Mouse (Mus musculus) lung, embryonic 15.5 days (tissue): ENCODE results near the gene BC005561. TPM values are rescaled to one million over a fixed set of nuclear protein-coding genes. Genes with fewer than 3 reads are reported as not detected.
"Not testable (repeated sequence)": the region's sequence is repeated elsewhere in the genome, so short reads cannot be mapped to it uniquely, and the experiment has no call there.

Experiments used
- ATAC-seq: fragments of 200-750 bp; cut with Nextera tagmentation; 2 replicates; pipeline ENCODE4 v1.8.0; 2017; ENCODE audit warnings: moderate number of reproducible peaks, borderline replicate concordance; ENCODE audit not compliant: low FRiP score, low TSS enrichment; ENCODE audit errors: extremely low read depth
- H3K27ac ChIP-seq: fragments of 300-500 bp; sonication (generic); 2 replicates; pipeline ENCODE4 v1.5.1; 2015; ENCODE audit warnings: moderate library complexity, mild to moderate bottlenecking, inconsistent platforms
- H3K27me3 ChIP-seq: fragments of 300-500 bp; sonication (generic); 2 replicates; pipeline ENCODE4 v1.6.1; 2015; ENCODE audit warnings: inconsistent platforms
- H3K36me3 ChIP-seq: fragments of 300-500 bp; sonication (generic); 2 replicates; pipeline ENCODE4 v1.6.1; 2015; ENCODE audit warnings: inconsistent platforms
- H3K4me1 ChIP-seq: fragments of 300-500 bp; sonication (generic); 2 replicates; pipeline ENCODE4 v1.6.1; 2015; ENCODE audit warnings: inconsistent platforms
- H3K4me2 ChIP-seq: fragments of 300-500 bp; sonication (generic); 2 replicates; pipeline ENCODE4 v1.6.1; 2015; ENCODE audit warnings: inconsistent platforms, mild to moderate bottlenecking, moderate library complexity
- H3K4me3 ChIP-seq: fragments of 300-500 bp; sonication (generic); 2 replicates; pipeline ENCODE4 v1.5.1; 2015; ENCODE audit warnings: mild to moderate bottlenecking, inconsistent platforms
- H3K9ac ChIP-seq: fragments of 300-500 bp; sonication (generic); 2 replicates; pipeline ENCODE4 v1.6.1; 2015; ENCODE audit warnings: inconsistent platforms
- H3K9me3 ChIP-seq: fragments of 300-500 bp; sonication (generic); 2 replicates; pipeline ENCODE4 v1.6.1; 2016; ENCODE audit warnings: inconsistent platforms
- WGBS: fragments of 180-500 bp; shearing (Covaris S2); methylation state at CpG from one replicate; pipeline ENCODE4 v1.1.7; 2015; 5-methylcytosine and 5-hydroxymethylcytosine counted together
- polyA plus RNA-seq: library from polyadenylated mRNA; unstranded; fragments of >200 nt; fragmentation: Nextera tagmentation; extraction: Ambion mirVana; gene quantifications from 2 replicates; pipeline ENCODE4 v1.2.1, GENCODE M21; 2015

BC005561 gene
- polyA plus RNA-seq, 1 experiment from 2014 or later = 12.1 TPM

DNA sequence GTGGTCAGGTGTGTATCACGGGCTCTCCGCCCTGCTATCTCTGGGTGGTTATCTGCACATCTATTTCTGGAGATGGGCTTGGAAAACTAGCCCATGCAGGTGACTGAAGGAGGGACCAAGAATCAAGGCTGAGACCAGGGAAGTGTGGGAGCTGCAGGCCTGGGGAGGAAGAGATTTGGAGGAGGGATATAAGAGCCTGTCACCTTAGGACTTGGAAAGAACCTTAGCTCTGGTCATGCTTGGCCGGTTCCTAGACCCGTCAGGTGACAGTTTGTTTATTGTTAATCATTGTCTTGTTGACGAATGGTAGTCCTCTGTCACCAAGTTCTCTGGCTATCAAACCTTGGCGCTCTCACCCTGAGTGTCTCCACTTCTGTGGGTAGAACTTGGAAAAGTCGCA, 27.8 kb upstream of the BC005561 start:
- Histone ChIP-seq H3K4me1 (no peaks in the 10 kb centered on the region), H3K9me3 (no peaks in the 10 kb centered on the region), H3K4me3 (no peak overlapping the region), H3K36me3 (peaks cover 66% of the 10 kb centered on the region), H3K27ac (no peak overlapping the region), H3K4me2 (no peak overlapping the region), H3K27me3 (no peaks in the 10 kb centered on the region), H3K9ac (no peak overlapping the region)
- 64% methylated on average over 7 of the region's 7 CpGs for WGBS
- no peak for ATAC-seq

DNA sequence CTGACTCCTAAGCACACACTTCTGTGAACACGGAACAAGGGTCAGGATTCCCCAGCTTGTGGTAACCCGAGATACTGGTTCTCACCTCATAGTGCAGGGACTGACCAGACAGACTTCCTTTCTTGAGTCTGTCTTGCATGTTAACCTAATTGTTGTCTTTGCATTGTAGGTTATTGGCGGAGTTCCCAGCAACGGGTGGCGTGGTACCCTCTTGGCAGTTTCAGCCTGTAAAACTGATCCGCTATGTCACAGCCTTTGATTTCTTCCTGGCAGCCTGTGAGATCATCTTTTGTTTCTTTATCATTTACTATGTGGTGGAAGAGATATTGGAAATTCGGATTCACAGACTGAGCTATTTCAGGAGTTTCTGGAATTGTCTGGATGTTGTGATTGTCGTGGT, 25.3 kb upstream of the BC005561 start:
- Histone ChIP-seq H3K4me1 (no peaks in the 10 kb centered on the region), H3K27ac (no peak overlapping the region), H3K4me2 (no peak overlapping the region), H3K27me3 (no peaks in the 10 kb centered on the region), H3K4me3 (no peak overlapping the region), H3K36me3 (peaks cover 71% of the 10 kb centered on the region), H3K9me3 (no peaks in the 10 kb centered on the region), H3K9ac (no peak overlapping the region)
- 80% methylated on average over 8 of the region's 8 CpGs for WGBS
- no peak for ATAC-seq

DNA sequence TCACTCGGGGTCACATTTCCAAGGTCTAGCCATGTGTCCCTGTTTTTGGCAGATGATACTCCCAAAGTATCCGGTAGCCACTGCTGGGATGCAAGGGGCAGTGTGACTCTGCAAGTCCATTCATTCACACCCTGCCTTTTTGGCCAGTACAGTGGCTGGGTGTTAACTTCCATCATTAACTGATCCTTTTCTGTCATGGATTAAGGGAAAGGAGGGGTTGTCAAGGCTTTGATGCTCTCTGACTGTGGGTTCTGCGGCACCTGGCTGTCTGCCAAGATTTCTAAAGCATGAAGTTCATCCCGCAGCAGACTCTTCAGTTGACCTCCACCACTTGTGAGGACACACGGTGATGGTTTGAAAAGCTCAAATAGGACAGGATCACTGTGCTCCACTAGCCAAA, 16.6 kb upstream of the BC005561 start:
- H3K4me1 ChIP-seq = no peaks in the 10 kb centered on the region
- no peaks in the 10 kb centered on the region for H3K27me3 ChIP-seq
- 37% methylated on average over 5 of the region's 5 CpGs for WGBS
- no peak for ATAC-seq
- peaks cover 83% of the 10 kb centered on the region for H3K36me3 ChIP-seq
- no peaks in the 10 kb centered on the region for H3K9me3 ChIP-seq
- no peak overlapping the region for H3K4me3 ChIP-seq
- H3K9ac ChIP-seq = no peak overlapping the region
- no peak overlapping the region for H3K27ac ChIP-seq
- no peak overlapping the region for H3K4me2 ChIP-seq

DNA sequence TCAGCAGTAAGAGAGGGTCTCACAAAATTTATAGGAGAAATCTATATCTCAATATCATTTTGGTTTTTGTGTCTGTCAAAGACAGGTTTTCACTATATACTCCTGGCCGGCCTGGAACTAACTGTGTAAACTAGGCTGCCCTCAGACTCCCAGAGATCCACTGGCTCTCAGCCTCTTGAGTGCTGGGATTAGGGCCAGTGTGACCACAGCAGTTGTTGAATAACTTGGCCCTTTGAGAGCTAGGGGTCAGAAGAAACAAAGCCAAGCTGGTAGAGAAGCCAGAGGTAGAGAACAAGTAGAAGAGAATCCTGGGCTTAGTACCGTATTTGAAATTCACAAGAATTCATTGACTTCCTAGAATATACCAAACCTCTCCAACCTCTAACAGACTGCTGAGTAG, 3.3 kb upstream of the BC005561 start:
- Histone ChIP-seq H3K4me2 (no peak overlapping the region), H3K9ac (no peak overlapping the region), H3K4me3 (no peak overlapping the region), H3K4me1 (peaks cover 11% of the 10 kb centered on the region), H3K27ac (no peak overlapping the region), H3K36me3 (peaks cover 34% of the 10 kb centered on the region), H3K27me3 (no peaks in the 10 kb centered on the region), H3K9me3 (no peaks in the 10 kb centered on the region)
- ATAC-seq = no peak
- WGBS = 83% methylated on average over 2 of the region's 2 CpGs

DNA sequence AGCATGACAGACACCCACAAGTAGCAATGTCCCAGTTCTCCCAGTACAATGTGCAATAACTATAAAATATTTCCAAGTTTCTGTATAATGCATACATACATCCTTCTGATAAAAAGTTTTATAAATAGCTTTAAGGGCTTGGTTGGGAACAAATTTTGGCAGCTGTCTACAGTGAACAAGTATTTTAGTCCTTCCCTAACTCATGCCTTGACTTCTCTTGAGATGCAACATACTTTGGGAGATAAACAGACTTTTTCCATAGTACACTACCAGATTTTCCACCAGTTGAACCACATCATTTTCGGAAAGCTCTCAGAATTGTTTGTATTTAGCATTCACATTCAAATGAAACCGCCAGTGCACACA, 340 bp upstream of the BC005561 start:
- no peaks in the 10 kb centered on the region for H3K27me3 ChIP-seq
- peaks cover 15% of the 10 kb centered on the region for H3K36me3 ChIP-seq
- peaks cover 16% of the 10 kb centered on the region for H3K4me1 ChIP-seq
- ATAC-seq = peak; percentile 32; the same call in 1 of the 2 replicates
- H3K4me3 ChIP-seq = peak overlapping the region; percentile 96
- H3K27ac ChIP-seq = peak overlapping the region; percentile 29; the same call in 1 of the 2 replicates
- WGBS = 0% methylated on average over 2 of the region's 2 CpGs
- H3K9ac ChIP-seq = peak overlapping the region; percentile 29
- peak overlapping the region; percentile 71 for H3K4me2 ChIP-seq
- H3K9me3 ChIP-seq = no peaks in the 10 kb centered on the region

DNA sequence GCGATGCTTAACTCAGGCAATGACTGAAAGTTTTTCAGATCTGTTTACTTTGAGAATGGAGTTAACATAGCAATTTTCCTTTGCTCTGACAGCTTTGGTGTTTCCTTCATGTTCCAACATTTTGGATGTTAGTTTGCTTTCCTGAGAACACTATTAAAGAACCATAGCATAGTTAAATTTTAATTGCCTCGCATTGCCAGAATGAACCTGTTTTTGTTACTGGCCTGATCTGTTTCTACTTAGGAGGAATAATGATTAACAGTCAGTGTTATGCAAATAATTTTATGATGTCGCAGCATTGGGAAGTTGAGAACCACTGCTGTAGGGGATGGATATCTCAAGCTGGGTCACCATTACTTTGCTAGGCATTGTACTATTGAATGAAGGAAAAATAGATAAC, 3.1 kb downstream of the BC005561 start:
- H3K27me3 ChIP-seq = no peaks in the 10 kb centered on the region
- H3K9me3 ChIP-seq = no peaks in the 10 kb centered on the region
- peaks cover 16% of the 10 kb centered on the region for H3K4me1 ChIP-seq
- H3K4me2 ChIP-seq = no peak overlapping the region
- H3K36me3 ChIP-seq = peaks cover 17% of the 10 kb centered on the region; the same call in 1 of the 2 replicates
- H3K27ac ChIP-seq = no peak overlapping the region
- no peak overlapping the region for H3K9ac ChIP-seq
- 95% methylated on average over 3 of the region's 3 CpGs for WGBS
- H3K4me3 ChIP-seq = no peak overlapping the region
- ATAC-seq = no peak

DNA sequence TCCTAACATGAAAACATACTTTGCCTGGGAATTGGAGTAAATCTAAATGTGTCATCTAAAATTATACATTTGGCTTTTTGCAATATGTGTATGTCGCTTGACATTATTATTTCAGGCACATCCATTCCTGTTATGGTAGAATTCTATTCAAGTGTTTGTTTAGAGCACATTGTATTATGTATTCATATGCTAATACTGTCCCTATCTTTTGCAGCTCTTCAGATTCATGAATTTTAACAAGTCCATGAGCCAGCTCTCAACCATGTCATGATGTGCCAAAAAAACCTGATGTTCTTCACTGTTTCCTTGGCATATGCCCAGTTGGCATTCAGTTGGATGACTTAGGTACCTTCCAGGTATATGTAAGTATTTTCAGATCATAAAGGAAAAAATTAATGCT, 30.5 kb downstream of the BC005561 start:
- no peak overlapping the region for H3K4me3 ChIP-seq
- H3K9me3 ChIP-seq = no peaks in the 10 kb centered on the region
- H3K4me1 ChIP-seq = no peaks in the 10 kb centered on the region
- peaks cover 55% of the 10 kb centered on the region for H3K36me3 ChIP-seq
- no peak overlapping the region for H3K4me2 ChIP-seq
- ATAC-seq = no peak
- H3K27me3 ChIP-seq = no peaks in the 10 kb centered on the region
- 93% methylated on average over 1 of the region's 1 CpGs for WGBS
- H3K9ac ChIP-seq = no peak overlapping the region
- H3K27ac ChIP-seq = no peak overlapping the region

DNA sequence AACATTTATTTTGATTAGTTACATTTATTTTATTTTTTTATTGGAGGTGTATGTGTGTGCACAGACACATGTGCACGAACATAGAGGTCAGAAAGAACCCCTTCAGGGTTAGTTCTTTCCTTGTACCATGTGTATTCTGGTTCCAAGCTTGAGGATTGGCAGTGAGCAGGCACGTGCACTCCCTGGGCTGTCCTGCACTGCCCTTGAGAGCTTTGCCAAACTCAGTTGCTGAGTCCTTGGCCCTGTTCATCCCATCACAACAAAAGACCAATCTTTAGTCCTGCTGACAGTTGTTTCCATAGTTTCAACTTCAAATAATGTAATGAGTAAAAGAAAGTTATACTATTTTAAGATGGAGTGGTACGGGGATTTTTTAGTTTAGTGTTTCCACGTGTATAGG, 31.2 kb downstream of the BC005561 start:
- Histone ChIP-seq H3K36me3 (peaks cover 56% of the 10 kb centered on the region), H3K9ac (no peak overlapping the region), H3K4me3 (no peak overlapping the region), H3K4me1 (no peaks in the 10 kb centered on the region), H3K9me3 (no peaks in the 10 kb centered on the region), H3K4me2 (no peak overlapping the region), H3K27me3 (no peaks in the 10 kb centered on the region), H3K27ac (no peak overlapping the region)
- no peak for ATAC-seq
- 92% methylated on average over 4 of the region's 4 CpGs for WGBS

DNA sequence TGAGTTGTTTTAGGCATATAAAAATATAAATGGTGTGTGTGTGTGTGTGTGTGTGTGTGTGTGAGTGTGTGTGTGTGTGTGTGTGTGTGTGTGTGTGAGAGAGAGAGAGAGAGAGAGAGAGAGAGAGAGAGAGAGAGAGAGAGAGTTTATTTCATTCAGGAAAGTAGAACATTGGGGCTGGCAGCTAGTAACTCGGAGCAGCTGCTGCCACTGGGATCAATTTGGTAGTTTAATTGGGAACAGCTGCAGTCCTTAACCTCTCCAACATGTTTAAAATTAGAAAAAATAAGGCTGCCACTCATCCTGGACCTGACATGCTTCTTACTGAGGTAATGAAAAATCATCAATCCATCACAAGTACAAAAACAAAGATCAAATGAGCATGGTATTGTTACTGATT, 59.9 kb downstream of the BC005561 start:
- H3K4me2 ChIP-seq, ATAC-seq, H3K36me3 ChIP-seq, H3K27ac ChIP-seq, H3K9me3 ChIP-seq, H3K27me3 ChIP-seq, H3K9ac ChIP-seq, H3K4me1 ChIP-seq, H3K4me3 ChIP-seq: not testable (repeated sequence)
- WGBS = 50% methylated on average over 1 of the region's 1 CpGs

DNA sequence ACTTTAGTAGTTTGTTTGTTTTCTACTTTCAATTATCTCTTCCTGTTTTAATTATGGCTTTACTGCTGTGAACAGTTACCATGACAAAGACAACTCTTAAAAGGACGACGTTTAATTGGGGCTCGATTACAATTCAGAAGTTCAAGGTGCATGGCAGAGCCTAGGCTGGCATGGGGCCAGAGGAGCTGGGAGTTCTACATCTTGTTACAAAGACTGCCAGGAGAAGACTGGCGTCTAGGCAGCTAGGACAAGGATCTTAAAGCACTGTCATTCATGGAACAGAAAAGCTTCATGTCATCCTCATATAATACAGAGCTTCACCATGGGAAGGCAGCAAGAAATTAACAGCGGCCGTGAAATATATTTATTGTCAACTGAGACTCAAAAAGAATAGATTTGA, 62.6 kb downstream of the BC005561 start:
- no peaks in the 10 kb centered on the region for H3K27me3 ChIP-seq
- no peak overlapping the region for H3K27ac ChIP-seq
- H3K4me1 ChIP-seq = 0 out of 2 replicates have a peak, but pooled peaks cover 3% of the 10 kb centered on the region
- peak overlapping the region; percentile 73 for H3K4me3 ChIP-seq
- no peak for ATAC-seq
- peaks cover 17% of the 10 kb centered on the region for H3K9me3 ChIP-seq
- WGBS = 43% methylated on average over 6 of the region's 6 CpGs
- peak overlapping the region; percentile 47 for H3K4me2 ChIP-seq
- no peak overlapping the region for H3K9ac ChIP-seq
- H3K36me3 ChIP-seq = peaks cover 15% of the 10 kb centered on the region

DNA sequence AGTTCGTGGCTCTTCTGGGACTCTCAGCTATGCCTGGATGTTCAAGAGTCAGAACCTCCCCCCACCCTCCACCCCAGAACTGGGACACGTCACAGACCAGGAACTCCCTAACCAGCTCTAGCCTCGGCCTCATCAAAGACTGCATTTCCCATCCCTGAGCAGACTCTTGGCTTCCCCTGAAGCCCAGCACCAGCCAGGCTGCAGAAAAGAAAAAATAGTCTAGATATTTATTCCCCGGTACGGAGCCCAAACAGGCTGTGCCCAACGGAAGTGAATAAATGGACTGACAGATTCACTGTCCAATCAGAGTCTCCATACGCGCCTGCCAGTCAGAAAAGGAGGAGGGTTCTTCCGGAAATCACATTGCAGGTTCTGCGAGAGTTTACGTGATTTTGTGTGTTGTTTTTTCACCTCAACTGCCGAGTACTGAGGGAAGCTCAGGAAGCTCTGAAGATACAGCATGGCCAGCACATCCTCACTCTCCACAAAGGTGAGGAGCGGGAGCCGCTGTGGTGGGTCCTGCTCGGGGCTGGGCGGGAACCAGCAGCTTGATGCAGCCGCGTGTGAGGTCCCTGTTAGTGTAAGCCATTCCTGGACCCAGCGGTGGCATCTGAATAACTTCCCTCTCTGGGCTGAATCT, 63.2 kb downstream of the BC005561 start:
- 3% methylated on average over 18 of the region's 19 CpGs for WGBS

More for the DNA sequence above, 63.2 kb downstream of the BC005561 start:
- Histone ChIP-seq H3K9ac (peak overlapping the region; percentile 78), H3K36me3 (peaks cover 15% of the 10 kb centered on the region), H3K27ac (peak overlapping the region; percentile 85), H3K4me2 (peak overlapping the region; percentile 52), H3K9me3 (peaks cover 17% of the 10 kb centered on the region), H3K4me3 (peak overlapping the region; percentile 73)
- peak; percentile 98; the same call in 1 of the 2 replicates for ATAC-seq
- not testable (repeated sequence) for H3K27me3 ChIP-seq, H3K4me1 ChIP-seq
